Mouse (Mus musculus): Measurements from ENCODE around the gene Syce2.

Syce2 gene

DNA sequence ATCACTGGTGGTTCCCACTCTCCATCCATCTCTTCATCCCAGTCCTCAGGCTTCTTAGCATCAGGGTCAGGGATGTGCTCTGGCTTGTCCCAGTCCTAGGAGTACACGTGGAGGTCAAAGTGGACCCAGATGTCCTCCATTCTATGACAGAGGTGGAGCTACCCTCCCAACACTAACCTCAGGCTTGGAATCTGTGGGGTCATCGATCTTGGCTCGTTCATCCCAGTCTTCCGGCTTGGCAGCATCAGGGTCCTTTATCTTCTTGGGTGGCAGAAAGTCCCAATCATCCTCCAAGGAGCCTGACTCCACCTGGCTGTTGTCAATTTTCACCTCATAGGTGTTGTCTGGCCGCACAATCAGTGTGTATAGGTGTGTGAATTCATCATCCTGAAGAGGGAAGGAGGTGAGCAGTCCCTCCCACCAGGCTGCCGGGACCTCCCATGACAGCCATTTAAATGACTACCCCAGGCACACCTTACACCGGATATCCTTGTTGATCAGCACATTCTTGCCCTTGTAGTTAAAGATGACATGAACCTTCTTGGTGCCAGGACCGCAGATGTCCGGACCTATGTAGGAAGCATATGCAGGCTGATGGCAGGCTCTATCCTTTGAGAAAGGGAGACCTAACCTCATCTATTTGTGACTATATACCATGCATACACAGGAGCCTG, 27.4 kb upstream of the Syce2 start:
- no peak for DNase-seq (ENCODE audit: low read depth, low spot score)

- no peak for DNase-seq (ENCODE audit: low read depth, low spot score)
Observed at GRCm38 (mm10) chr8:84845355-84846093, 26.4 kb upstream of the Syce2 start.

DNA sequence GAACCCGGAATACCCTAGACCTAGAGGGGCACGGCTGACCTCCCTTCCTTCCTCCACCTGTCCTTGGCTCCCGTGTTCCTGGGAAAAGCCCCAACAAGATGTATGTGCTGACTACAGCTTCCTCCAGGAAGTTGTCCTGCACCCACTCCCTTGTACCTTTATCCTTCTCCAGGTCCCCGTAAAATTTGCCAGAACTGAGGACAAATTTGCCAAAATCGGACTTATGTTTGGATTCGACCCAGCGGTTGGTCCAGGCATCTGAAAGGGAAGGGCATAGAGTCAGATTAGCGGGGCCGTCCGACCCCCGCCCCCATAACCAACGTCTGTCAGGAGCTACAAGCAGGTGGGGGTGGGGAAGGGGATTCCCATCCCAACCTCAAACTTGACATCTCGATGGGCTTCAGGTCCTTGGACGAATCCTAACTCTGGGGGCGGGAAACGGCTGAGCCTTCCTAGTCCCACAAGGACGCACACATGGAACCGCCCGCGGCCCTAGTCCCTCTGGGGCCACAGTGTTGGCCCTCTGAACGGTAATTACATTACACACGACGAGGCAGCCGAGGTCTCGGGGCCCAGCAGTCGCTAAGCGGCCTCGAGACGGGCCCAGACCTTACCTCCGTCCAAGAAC, 25.7 kb upstream of the Syce2 start:
- no peak for DNase-seq (ENCODE audit: low read depth, low spot score)

DNA sequence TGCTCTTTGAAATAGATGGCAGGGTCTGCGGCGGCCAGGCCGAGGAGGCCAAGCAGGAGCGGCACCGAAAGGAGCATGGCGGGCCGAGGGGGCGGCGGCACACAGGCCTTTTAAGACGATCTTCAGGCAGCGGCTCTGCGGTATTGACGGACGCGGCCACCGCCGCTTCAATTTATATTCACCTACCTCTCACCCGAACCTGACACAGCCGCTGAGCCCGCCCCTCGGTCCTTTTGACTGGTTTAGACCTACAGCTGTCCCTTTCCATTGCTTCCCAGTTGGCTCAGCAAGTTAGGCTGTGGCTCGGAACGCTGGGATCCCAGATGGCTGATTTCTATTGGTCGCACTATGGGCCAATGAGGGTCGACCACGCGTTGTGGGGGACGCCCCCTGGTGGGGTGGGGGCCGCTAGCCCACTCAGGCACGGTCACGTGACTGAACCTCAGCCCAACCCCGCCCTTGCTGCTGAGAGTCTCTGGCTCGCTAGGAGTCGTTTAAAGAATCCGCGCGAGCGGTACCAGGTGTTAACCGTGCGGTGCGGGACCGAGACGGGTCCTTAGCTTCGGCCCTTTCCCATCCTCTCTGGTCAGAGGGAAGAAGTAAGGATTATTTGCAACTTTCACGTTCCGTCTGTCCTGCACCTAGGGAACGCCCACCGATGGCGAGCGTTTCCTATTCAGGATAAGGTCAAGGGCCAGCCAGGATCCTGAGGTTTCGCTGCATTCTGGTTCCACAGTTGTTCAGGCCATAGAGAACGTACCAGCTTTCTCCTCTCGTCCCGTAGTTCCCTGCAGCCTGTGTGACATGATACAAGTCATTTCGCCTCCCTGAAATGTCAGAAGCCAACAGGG, 25.0 kb upstream of the Syce2 start, which contains the start of gene Calr:
TSS of gene Calr (minus strand) at position 213 of the 851 bp plus-strand sequence.
- peak; percentile 98 for DNase-seq (ENCODE audit: low read depth, low spot score)

DNA sequence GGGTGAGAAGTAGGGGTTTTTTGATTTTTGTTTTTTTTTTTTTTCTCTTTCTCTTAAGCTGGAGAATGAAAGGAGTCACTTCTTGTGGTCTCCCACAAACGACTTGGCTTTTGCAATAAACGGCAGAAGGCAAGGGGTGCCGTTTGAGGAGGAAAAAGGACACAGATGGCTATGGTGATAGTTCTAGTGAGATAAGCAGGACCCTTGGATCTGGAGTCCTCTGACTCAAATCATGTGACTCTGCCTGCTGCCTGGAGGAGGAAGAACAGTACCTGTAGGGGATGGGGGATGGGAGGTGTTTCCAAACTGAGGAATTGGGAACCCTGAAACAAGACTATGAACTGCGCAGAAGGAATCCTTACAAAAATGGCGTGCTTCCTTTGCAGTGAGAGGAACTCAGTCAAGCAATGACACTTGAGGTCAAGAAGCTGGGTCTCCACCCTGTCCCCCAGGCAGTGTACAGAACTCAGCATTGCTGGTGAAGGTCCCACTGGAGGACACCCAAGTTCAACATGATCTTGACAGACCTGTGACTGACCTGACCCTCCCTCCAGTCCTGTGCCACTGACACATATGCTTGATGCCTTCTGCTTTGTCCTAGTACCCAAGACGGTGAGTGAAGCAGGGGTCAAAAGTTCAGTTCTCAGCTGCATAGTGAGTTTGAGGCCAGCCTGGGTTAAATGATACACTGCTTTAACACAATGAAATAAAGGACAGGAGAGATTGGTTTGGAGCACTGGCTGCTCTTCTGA, 24.1 kb upstream of the Syce2 start:
- no peak for DNase-seq (ENCODE audit: low read depth, low spot score)

DNA sequence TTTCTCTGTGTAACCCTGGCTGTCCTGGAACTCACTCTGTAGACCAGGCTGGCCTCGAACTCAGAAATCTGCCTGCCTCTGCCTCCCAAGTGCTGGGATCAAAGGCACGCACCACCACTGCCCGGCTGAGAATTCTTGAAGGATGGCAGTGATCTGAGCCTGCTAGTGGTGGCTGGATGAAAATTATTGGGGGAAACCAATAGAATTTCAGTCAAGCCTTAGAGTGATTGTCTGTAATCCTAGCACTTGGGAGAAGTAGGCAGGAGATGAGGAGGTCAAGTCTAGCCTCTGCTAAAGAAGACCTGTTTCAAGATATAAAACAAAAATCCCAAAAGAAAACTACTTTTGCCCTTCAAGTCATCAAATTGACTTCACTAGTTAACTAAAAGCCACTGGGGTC, 15.5 kb upstream of the Syce2 start:
- no peak for DNase-seq (ENCODE audit: low read depth, low spot score)

GRCm38 (mm10) chr8:84856864-84857441, 15.0 kb upstream of the Syce2 start, which contains the start of gene Farsa:
Farsa (plus strand) TSS chr8:84856989.
- peak; percentile 90 for DNase-seq (ENCODE audit: low read depth, low spot score)

DNA sequence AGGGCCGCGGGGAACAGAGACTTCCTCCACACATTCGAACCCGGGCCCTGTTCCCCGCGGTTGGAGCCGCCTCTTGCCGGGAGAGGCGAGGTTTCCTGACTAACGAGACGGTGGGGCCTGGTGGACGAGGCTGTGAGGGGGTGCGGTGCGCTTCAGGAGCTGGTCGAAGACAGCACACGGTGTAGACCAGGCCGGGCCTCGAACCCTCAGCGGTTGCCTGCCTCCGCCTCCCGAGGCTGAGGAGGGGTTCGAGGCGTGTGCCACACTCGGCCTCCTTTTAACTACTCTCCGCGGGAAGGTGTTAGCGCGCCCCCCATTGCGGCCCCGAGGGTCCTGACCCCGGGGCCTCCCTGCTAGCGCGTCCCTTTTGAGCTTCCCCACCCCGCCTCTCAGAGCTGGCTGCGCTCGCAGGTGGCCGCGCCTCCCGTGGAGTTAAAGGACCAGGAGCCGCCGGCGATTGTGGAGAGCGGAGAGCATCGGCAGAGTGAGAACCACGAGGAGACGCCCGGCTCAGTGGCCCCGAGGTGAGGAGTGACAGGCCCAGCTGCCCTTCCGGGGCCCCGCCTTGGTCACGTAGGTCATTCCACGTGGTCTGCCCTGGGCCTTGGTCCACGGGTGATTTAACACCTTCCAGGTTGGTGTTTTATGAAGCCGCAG, 526 bp downstream of the Syce2 start:
- DNase-seq (ENCODE audit: low read depth, low spot score), result no peak

DNA sequence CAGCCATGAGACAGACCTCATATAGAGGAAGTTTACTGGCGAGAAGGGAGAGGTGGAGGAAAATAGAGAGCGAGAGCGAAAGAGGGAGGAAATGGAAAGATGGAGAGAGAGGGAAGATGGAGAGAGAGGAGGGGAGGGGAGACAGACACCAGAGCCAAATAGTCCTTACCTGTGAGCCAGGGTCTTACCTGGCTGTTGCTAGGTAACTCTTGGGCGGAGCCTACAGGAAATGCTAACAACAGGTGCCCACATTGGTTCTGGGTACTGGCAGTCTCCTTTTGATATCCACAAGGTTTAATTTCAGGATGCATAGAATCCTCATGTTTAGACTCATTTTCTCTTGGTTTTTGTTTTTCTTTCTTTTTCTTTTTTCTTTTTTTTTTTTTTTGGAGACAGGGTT, 1.1 kb downstream of the Syce2 start:
- DNase-seq (ENCODE audit: low read depth, low spot score), result no peak

GRCm38 (mm10) chr8:84874339-84874738, 2.4 kb downstream of the Syce2 start:
- no peak for DNase-seq (ENCODE audit: low read depth, low spot score)

DNA sequence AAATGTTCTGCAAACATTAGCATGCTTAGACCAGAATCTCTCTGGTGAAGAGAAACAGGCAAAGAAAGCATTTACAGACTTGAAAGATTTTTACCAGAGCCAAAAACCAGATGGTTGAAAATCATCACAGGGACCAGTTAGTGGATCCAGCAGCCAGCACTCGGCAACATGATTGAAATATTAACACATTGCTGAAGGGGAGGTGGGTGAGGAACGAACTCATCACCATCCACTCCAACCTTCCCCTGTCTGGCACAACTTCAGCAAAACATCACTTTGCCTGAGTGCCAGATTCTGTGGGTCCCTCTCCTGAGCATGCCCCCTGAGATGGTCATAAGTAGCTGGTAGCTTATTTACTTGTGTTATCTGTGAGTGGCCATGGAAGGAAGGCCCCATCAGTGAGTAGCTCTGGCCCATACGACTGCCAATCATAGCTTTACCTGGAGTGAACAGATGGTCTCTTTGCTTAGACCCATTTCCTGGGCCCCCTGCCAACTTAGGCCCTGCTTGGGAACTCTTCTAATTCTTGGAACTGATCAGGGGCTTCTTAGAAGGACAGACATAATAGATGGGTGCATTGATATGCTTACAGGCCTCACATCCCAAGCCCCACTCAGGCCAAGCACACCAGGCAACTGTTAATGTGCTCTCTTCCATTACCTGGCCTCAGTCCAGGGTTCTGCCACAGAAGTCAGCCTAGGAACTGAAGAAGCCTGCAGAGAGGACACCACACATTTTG, 5.6 kb downstream of the Syce2 start:
- no peak for DNase-seq (ENCODE audit: low read depth, low spot score)

- no peak for DNase-seq (ENCODE audit: low read depth, low spot score)
Observed at GRCm38 (mm10) chr8:84878915-84879314, 7.0 kb downstream of the Syce2 start.

DNA sequence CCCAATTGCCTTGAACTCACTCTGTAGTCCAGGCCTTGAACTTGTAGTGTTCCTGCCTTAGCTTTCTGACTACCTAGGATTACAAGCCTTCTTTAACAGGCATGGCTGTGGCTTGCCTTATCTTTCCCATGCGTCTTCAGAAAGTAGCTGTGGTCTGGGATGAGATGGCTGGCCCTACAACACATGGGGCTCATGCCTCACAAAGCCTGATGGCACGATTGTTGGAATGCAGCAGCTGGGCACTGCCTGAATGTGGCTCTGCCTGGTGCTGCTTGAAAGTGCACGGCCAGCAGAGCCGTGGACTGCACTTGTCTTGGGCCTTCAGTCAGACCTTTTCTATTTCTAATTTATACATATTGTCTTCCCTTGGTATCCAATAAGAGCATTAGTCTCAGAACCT, 12.8 kb downstream of the Syce2 start:
- no peak for DNase-seq (ENCODE audit: low read depth, low spot score)

DNA sequence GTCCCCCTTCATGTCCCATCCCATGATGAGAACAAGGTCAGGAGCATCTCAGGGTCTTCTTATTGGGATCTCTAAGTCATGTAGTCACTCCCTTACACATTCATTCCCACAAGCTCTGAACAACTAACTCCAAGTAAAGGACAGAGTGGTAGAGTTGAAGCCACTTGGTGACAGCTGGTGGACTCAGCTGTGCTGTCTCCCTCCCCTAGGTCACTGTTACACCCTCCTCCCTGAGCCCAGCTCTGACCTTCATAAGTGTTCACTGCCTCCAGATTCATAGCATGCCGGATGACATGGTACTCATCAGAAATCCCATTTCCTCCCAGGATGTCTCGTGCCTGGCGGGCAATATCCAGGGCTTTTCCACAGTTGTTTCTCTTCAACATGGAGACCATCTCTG, 16.4 kb downstream of the Syce2 start:
- no peak for DNase-seq (ENCODE audit: low read depth, low spot score)

DNA sequence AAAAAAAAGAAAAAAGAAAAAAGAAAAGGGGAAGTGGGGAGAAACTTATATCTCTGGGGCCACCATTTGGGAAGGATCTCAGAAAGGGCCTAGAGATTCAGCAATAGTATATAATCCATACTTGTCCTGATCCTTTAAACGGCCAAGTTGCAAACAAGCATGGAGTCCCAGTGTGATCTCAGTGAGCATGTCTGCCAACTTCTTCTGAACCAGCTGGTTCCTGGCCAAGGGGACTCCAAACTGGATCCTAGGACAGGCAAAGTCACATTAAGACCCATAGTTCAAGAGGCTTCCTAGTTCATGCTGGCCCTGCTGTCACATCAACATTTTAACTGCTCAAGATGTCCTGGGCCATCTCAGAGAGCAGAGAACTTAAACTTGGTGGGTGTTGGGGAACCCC, 17.2 kb downstream of the Syce2 start:
- no peak for DNase-seq (ENCODE audit: low read depth, low spot score)

DNA sequence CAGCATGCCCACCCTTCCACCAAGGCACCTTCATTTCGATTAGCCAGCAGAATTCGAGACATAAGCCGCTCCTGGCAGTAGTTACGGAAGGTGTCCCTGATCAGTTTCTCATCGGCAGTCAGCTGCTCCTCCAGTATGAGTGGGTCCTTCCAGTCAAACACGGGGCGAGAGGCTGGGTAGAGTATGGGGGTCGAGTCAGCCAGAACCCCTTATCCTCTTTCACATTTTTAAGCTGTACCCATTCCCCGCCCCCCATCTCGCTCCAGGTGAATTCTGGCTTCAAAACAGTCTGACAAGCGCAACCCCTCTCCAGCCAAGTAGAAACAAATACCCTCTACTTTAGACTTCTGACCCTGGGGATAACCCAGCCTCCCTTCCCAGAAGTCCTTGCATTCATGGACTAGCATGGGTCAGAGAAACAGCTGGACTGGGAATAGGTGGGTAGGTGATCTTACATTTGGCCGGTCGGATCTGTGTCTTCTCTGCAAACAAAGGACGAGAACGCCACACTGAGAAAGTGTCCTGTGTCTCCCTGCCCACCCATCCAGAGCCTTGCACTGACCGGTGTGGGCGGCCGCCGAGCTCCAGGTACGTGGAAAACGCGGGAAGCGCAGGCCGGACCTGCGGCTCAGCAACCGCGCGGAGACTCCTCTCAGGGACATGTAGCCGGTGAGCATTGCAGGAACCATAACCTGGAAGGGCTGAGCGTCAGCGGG, 21.2 kb downstream of the Syce2 start:
- DNase-seq (ENCODE audit: low read depth, low spot score), result no peak

- peak; percentile 95 for DNase-seq (ENCODE audit: low read depth, low spot score)
Observed at GRCm38 (mm10) chr8:84893709-84894134, 21.8 kb downstream of the Syce2 start, which contains the start of gene Gcdh. Gcdh (minus strand) TSS chr8:84893921.

DNA sequence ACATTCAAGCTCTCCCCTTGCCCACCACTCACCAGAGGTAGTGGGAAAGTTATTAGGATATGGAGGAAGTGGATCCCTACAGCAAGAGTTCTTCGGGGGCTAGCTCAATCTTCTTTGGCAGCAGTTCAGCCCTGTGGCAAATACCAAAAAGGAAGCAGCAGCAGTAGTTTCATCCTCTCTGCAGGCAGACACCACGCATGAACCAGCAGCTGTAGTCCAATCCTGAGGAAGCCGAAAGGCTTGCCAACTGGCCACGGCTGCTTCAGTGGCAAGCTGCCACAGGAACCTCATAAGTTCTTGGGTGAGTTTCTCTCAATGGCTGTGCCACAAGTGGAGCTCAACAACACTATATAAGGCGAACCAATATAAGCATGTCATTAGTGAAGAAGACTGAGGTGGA, 24.1 kb downstream of the Syce2 start:
- no peak for DNase-seq (ENCODE audit: low read depth, low spot score)

DNA sequence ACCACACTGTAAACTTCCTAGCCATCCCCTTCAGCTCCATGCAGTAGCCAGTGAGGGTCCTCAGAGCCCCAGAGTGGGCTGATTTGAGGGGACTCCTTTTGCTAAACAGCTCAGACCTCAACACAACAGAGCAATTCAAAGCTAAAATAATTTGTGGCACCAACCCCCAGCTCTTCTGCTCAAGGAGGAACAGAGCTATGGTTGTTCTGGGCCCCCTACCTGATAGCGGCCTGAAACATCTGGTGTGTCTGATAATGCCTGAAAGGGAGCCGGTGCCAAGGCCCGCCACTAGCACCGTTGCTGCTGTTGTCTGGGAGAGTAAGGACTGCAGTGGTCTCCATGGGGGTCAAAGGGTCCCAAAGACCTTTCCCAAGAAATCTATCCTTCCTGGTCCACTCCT, 29.2 kb downstream of the Syce2 start:
- peak; percentile 75 for DNase-seq (ENCODE audit: low read depth, low spot score)
